Mouse (Mus musculus) C2C12 (cell line): Measurements from ENCODE around the gene Pias3.

Experiments
- CTCF ChIP-seq: IDR thresholded peaks from one replicate; pipeline ENCODE4 v1.5.1; 2011; ENCODE audit not compliant: control insufficient read depth, insufficient read depth, insufficient read length
- FOSL1 ChIP-seq: IDR thresholded peaks from one replicate; pipeline ENCODE4 v1.8.0; 2011; ENCODE audit warnings: mild to moderate bottlenecking, low read length; ENCODE audit not compliant: poor library complexity, insufficient read depth, severe bottlenecking
- MAX ChIP-seq: IDR thresholded peaks from one replicate; pipeline ENCODE4 v1.6.1; 2011; ENCODE audit warnings: mild to moderate bottlenecking, control low read depth
- MYOG ChIP-seq: IDR thresholded peaks from one replicate; pipeline ENCODE4 v1.6.1; 2011; ENCODE audit not compliant: control insufficient read depth, insufficient read length; ENCODE audit errors: extremely low read depth

DNA sequence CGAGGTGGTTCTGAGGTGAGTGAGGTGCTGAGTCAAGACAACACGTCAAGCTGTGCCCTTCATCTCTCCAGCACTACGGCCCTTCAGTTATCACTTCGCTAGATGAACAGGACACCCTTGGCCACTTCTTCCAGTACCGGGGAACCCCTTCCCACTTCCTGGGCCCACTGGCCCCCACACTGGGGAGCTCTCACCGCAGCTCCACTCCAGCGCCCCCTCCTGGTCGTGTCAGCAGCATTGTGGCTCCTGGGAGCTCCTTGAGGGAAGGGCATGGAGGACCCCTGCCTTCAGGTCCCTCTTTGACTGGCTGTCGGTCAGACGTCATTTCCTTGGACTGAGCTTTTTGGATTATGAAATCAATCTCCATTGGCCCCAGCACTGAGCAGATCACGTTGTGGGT lies 8.6 kb downstream of the Pias3 start:
- peak; percentile 49 for TF ChIP-seq CTCF
- TF ChIP-seq MYOG = no peak
- TF ChIP-seq FOSL1 = no peak
- no peak for TF ChIP-seq MAX
